Mouse (Mus musculus) CH12.LX (cell line): ENCODE measurements at regions not wholly inside any gene's neighbourhood (a gene's known extent, or its start where the extent isn't known, plus 50 kb on each side); places are given as distances from the start of the nearest gene placed in this dataset.

Experiments
- CTCF ChIP-seq, 2 experiments: IDR thresholded peaks in 1 of 2; conservative IDR thresholded peaks in 1 of 2; 2 replicates each; pipeline ENCODE4 v1.5.1; 2011 to 2012; ENCODE audit warnings: low read depth in 2 of 2, low read length in 2 of 2, improper control_type of control experiment in 1 of 2, inconsistent platforms in 1 of 2, mild to moderate bottlenecking in 1 of 2, moderate library complexity in 1 of 2
- ELF1 ChIP-seq: IDR thresholded peaks from 2 replicates; pipeline ENCODE4 v1.6.1; 2014; ENCODE audit warnings: low read depth, mild to moderate bottlenecking, inconsistent platforms, low read length, improper control_type of control experiment
- EP300 ChIP-seq: IDR thresholded peaks from 2 replicates; pipeline ENCODE4 v1.6.1; 2011; ENCODE audit warnings: low read length, improper control_type of control experiment
- MAFK ChIP-seq: IDR thresholded peaks from 2 replicates; pipeline ENCODE4 v1.6.1; 2011; ENCODE audit warnings: low read length, improper control_type of control experiment; ENCODE audit not compliant: insufficient replicate concordance
- MEF2A ChIP-seq: IDR thresholded peaks from 2 replicates; pipeline ENCODE4 v1.6.1; 2014; ENCODE audit warnings: low read depth, mild to moderate bottlenecking, inconsistent platforms, low read length, improper control_type of control experiment, borderline replicate concordance
- MXI1 ChIP-seq: IDR thresholded peaks from 2 replicates; pipeline ENCODE4 v1.6.1; 2011; ENCODE audit warnings: mild to moderate bottlenecking, low read depth, low read length, improper control_type of control experiment
- MYC ChIP-seq: IDR thresholded peaks from 2 replicates; pipeline ENCODE4 v1.6.1; 2011; ENCODE audit warnings: low read depth, mild to moderate bottlenecking, improper control_type of control experiment, low read length
- PAX5 ChIP-seq: IDR thresholded peaks from 2 replicates; pipeline ENCODE4 v1.6.1; 2012; ENCODE audit warnings: low read length, inconsistent platforms, mixed read lengths
- POLR2A ChIP-seq: IDR thresholded peaks from 2 replicates; pipeline ENCODE4 v1.6.1; 2011; ENCODE audit warnings: low read depth, mild to moderate bottlenecking, improper control_type of control experiment, low read length
- SIN3A ChIP-seq: IDR thresholded peaks from 2 replicates; pipeline ENCODE4 v1.6.1; 2012; ENCODE audit warnings: low read length, improper control_type of control experiment, inconsistent platforms
- USF1 ChIP-seq: IDR thresholded peaks from 2 replicates; pipeline ENCODE4 v1.6.1; 2014; ENCODE audit warnings: low read depth, mild to moderate bottlenecking, inconsistent platforms, low read length, improper control_type of control experiment
- ZC3H11A ChIP-seq: IDR thresholded peaks from 2 replicates; pipeline ENCODE4 v1.6.1; 2012; ENCODE audit warnings: low read depth, mild to moderate bottlenecking, inconsistent platforms, low read length, improper control_type of control experiment
- ZMIZ1 ChIP-seq: IDR thresholded peaks from 2 replicates; pipeline ENCODE4 v1.6.1; 2012; ENCODE audit warnings: low read depth, mild to moderate bottlenecking, inconsistent platforms, low read length, improper control_type of control experiment

DNA sequence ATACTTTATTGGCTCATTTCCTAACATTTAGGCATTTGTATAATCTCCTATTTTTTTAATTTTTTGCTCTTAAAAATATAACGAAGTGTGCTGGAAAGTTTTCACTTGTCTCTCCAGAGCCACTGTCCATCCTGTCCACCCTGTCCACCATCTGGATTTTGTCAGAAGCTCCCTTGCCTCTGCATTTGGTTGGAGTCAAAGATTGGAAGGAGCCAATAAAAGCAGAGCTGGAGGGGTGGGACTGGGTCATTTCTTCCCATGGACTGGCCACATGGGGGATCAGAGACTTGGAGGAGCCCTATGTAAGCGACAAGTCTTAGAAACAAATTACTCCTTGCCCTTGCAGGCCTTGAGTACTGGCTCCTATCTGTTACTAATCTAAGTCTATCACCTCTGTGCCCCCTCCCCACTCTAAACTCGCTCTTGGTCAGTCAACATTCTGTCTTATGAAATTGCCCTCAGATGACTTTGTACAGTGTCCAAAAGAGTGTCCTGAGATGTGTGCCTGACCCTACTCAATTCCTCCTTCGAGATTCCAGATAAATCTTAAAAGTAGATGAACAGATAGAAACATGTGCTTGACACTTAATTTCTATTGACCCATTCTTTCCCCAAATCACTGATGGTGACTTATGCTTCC, 303.3 kb downstream of the Nuak1 start:
- TF ChIP-seq POLR2A: no peak
- no peak for TF ChIP-seq EP300
- no peak for TF ChIP-seq CTCF (conservative IDR thresholded peaks at IDR 0.05 in 1 of 2, IDR thresholded peaks at IDR 0.05 in 1 of 2; ENCODE audit: low read depth in 2 of 2, low read length in 2 of 2)
- TF ChIP-seq MYC: no peak
- TF ChIP-seq ZC3H11A: no peak
- no peak for TF ChIP-seq ELF1
- no peak for TF ChIP-seq SIN3A
- TF ChIP-seq ZMIZ1: no peak
- TF ChIP-seq USF1: no peak
- no peak for TF ChIP-seq MAFK
- no peak for TF ChIP-seq PAX5
- no peak for TF ChIP-seq MEF2A
- TF ChIP-seq MXI1: no peak
